Mouse (Mus musculus): ENCODE measurements at regions not wholly inside any gene's neighbourhood (a gene's known extent, or its start where the extent isn't known, plus 50 kb on each side); places are given as distances from the start of the nearest gene placed in this dataset.

DNA sequence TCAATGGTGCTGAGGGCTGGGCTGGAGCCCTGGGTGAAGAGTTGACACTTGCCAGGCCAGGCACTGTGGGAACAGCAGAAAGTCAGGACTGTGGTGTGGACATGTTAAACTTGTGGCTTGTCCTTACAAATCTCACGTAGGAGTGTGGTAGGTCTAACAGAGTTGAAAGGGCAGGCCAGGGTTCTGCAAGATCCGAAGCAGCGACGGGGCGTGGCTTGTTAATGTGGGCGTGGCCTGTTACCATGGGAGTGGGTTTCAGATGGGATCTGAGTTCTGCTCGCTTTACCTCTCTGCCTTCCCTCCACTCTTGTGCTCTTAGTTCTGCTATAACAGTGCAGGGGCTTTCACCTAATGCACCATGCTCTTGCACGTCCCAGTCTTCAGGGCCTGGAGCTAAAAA is 94.2 kb upstream of the Mvb12b start:
- DNase-seq = no peak

DNA sequence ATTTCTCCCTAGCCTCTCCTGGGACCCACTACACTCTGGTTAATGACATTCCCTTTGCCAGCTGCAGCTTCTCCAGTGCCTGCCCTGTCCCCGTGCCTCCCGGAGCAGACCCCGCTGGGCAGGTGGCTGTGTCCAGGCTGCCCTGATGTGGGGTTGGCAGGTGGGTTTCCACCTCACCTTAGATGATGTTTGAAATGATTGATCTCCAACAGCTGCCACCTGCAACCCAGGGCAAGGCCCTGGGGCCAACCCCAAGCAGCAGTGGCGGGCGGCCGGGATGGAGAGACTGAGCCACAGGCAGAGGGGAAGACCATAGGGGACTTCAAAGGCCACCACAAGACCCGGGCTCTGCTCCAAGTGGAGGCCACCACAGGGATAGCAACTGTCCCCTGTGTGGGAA is 93.6 kb upstream of the Mvb12b start:
- DNase-seq = no peak

DNA sequence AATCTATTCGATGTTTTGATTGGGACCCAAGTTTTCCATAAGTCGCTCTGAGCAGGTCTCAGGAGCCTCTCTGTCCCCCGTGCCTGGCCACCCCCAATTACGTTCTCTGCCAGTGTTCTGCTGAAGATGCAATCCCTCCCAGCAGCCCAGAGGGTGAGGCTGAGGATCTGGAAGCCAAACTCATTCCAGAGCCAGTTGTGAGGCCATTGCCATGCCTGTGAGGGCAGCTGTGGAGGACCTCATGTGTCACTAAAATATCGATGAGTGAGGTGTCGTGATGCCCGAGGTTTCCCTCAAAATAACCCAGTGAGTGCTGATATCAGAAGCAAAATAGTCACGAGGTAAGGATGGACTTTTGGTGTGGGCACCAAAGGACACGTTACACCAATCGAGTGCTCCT is 93.1 kb upstream of the Mvb12b start:
- DNase-seq = no peak

DNA sequence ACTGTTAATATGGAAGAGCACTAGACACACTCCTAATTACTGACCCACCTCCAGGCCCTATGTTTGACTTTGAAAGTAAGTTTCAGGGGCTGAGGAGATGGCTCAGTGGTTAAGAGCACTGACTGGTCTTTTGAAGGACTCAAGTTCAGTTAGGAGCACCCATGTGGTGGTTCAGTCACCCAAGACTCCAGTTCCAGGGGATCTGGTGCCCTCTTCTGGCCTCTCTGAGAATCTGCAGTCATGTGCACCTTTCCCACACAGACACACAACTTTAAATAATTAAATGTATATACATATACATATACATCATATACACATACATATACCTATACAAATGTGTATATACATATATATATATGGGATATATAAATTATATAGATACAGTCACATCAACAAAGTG is 91.5 kb upstream of the Mvb12b start:
- DNase-seq = no peak

DNA sequence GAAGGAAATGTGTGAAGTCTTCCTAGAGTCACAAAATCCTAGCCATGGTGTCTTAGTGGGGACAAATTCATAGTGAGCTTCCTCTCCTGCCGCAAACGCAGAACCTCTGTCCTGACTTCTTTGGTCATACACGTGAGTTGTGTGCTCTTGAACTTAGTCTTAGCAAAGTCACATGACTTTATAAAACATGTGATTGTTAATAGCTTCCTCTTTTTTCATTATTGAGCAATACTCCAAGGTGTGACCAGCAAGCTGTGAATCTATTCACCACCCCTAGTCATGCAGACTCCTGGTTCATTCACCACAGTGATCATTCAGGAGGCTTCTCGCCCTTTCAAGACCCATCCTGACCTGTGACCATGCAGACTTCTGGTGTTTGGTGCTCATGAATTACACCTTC is 90.8 kb upstream of the Mvb12b start:
- DNase-seq = no peak

DNA sequence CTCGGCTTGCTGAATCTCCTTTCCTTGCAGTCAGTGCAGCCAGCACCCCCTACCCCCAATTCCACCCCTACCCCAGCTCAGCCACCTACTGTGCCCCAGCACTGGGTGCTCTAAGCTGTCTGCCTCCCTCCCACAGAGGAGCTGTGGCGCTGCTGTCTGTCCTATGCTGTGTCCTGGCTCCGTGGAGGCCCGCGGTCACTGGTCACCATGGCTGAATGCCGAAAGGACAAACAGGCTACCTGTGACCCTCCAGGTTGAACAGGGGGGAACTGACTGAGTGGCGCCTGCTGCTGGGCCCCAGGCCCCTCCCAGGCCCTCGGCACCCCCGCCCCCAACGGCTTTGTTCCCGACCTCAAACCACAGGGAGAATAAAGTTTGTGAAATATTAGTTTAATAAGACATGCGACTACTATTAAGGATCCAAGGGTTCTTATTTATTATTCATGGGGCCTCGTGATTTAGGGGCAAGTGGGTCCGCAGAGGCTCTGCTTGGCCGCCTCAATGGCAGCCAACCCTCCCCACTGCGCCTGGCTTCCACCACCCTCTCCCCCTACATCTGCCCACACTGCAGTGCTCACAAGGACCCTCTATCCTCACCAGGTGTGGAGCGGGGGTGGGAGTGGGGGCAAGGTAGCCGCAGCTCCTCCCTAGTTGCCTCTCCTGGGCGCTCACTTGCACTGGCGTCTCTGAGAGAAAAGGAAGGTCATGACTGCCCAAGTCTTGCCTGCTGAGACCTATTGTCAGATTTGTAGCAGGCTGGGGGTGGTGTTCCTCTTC is 90.0 kb upstream of the Mvb12b start:
- DNase-seq = no peak

DNA sequence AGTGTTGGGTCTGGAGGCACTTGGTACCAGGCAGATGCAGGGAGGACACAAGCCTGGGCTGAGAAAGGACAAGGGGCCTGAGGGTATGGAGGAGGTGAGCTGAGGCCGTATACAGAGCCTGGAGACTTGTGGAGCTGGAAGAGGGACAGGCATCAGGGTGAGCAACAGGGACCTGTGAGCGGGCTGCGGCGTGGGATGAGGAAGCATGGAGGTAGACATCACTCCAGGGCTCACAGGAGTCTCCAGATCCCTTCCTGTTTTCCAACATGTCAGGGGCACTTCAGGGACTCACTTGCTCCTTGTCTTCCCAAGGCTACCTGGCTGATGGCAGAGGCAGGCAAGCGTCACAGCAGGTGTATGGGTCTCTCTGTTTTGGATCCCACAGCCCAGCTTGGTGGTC is 89.4 kb upstream of the Mvb12b start:
- DNase-seq = no peak

DNA sequence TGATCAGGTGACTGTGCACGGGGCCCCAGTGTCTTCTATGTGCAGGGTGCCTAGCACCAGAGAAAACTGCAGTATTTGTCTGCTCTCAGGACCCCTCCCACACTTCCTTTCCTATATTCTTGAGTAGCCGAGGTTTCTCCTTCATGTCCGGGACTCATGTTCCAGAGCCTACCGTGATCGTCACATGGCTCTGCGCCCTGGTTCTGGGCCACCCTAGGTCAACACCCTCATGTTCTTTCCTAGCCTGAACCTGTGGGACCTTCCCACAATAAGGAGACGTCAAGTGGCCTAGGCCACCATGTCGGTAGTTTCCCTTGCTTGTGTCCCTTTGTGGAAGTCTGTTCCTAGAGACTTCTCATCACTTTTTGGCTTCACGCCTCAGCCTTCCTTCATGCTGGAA is 88.4 kb upstream of the Mvb12b start:
- DNase-seq = no peak

DNA sequence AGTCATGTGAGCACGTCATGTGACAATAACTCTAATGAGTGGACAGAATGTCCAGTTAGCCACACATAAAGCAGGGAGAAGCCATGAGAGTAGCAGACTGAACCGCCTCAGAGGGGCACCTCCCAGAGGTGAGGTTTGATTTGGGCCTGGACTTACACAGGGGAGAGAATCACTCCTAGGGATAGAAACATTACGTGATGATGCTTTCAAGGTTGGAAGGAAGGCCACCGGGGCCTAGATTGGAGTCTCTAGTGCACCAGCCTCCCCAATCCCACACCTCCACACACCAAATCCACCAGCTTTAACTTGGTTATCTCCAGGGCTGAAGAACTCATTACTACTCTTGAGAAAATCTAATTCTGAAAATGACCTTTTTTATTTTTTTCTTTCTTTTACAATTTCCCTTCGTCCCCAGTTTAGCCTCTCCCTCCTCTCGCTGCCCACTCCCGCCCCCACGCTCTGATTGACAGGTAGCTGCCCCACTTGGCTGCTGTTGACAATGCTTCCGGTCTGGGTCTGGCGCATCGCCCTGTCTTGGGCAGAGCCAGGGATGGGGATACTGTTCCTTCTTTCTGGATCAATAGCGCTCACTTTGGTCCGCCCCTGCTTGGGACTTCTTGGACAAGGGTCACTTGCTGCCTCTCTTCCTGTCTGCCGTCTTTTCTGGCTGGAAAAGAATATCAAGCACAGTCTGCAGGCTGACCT is 87.8 kb upstream of the Mvb12b start:
- peak; percentile 62 for DNase-seq

DNA sequence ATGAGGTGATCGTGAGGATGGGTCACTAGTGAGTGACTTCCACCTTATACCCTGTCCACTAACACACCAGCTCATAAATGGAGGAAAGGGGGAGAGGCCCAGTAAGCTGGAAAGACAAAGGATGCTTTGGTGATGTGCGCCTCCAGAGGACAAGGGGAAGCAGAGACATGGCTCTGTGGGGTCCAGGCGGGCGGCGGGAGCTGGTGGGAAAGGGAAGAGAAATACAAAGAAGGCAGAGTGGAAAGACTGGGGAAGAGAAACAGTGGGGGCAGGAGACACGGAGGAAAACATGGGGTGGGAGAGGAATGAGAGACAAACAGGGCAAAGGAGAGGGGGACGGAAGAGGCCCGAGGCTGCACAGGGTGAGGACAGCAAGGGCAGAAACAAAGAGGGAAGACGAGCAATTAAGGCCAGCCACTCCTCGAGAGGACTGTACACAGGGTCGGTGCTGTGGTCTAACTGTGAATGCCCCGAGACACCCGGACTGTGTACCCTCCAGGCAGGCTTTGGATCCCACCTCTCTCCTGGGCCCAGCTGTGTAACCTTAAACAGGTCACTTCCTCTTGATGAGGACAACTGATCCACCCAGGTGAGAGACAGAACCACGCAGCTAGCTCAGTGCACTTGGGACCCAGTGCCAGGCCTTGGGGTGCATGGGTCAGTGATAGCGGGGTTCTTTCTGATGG is 87.1 kb upstream of the Mvb12b start:
- no peak for DNase-seq

DNA sequence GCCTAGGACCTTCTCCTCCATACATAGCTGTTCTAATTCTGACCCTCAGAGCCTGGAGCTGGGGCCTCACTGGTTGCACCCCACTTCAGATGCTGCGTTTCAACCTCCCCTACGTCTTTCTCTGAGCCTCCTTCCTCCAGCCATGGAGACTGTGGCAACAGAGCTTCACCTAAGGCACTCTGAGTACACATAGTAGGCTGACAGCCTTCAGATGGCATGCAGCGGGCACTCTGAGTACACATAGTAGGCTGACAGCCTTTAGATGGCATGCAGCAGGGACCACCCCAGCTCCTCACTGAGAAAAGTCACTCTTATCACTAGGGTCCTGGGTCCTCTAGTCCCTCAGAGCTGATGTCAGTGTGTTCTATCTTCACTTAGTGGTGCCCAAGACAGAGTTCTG is 86.3 kb upstream of the Mvb12b start:
- no peak for DNase-seq

DNA sequence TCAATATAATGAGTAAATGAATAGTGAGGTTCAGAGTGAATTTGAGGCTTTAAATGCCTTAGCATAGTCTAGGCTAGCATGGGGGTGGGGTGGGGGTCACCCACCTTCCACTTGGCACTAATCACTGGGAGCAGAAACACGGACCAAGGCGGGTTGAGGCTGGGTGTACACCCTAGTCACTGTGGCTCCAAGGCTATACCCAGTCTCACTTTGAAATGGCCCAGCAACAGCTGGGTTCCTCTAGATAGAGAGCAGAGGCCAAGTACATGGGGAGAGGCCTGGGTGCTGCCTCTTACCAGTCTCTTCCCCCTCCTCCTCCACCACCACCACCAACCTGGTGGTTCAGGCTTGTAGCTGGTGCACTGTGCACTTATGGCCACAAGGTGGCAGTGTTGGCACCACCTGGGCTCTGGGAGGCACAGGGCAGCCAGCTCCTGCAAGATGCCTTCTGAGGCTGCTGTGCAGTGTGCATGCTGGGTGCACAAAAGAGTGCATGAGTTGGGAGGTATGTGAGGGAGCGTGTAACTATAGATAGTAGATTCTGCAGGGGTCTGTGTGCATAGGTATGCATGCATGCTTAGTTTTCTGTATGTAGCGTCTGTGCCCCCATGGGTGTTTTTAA is 85.6 kb upstream of the Mvb12b start:
- DNase-seq = peak; percentile 88

DNA sequence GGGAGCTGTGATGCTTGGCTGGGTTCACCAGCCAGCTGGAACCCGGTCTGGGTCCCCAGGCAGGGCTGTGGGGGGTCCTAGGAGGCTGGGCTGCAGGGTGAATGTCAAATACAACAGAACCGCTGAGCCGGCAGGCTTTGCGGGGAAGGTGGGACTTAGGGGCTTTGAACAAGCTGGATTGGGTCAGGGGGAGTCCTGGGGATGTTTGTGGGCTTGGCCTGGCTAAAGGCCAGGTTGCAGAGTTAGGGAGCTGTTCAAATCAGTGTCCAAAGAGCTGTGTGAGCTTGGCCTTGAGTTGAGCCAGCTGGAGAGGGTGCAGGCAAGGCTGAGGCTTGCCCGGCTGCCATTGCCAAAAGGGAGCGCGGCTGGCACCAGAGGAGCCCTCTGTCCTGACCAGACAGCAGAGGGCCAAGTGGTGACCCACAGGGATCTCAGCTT is 79.3 kb upstream of the Mvb12b start:
- peak; percentile 81 for DNase-seq

DNA sequence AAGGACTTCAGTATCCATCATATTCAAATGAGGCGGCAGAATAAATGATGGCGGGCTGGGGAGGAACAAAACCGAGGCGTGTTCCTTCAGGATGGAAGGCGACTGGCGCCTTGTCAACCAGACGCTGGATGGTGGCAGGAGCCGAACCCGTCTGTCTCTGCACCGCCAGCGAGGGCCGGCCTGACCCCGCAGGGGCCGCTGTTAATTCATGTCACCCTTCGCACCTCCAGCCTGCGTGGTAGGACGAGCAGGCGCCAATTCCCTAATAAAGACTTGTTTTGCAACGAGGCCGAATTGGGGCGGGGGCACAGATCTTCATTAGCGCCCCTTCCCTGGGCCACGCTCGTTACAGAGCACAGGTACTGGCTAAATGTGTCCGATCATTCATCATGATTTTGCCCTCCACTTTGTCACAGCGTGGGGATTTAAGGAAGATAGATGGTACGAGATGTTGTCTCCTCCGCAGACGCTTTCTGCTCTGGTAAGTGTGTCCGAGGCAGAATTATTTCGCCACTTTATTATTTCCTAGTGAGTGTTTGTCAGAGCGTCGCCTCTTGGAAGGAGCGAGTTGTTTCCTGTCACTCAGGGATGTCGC is 78.7 kb upstream of the Mvb12b start:
- DNase-seq = no peak

DNA sequence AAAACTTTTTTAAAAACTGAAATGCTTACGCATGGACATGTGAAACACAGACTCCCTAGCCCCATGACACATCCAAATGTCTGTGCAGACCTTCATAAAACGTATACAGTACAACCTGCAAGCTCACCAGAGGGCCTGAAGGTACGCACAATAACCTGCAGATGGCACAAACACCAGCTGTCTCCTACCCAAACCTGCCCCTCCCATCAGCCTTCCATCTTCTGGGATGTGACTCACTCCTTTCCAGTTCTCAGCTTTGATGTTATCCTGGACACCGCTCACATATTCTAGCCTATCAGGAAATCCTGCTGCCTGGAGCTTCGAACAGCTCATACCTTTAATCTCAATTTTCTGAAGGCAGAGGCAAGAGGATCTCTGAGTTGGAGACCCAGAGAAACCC is 76.3 kb upstream of the Mvb12b start:
- no peak for DNase-seq

DNA sequence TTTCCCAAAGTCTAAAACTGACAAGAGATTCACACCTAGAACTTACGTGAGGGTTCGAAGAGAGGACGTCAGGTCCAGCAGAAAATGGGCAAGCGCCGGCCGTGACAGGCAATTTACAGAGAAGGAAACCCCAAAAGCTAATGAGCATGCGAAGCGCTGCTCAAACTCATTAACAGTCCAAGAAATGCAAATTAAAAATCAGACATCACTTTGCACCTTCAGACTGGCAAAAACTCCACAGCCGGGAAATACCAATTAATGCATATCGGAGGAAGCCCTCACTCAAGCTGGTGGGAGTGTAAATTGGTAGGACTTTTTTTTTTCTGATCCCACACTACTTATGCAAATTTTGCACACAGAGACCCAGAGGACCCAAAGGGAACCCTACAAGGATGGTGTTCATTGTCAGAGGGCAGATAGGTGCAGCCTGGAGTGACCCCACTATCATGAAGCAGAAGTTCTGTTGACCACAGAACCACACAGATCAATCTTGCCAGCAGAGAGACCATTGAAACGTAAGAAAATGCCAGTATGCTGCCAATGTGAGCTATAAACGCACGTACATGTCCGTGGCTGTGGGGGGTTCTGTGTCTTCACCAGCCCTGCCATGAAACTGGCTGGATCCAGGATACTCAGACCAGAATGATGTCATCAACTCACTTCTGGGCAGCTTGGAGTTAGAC is 74.8 kb upstream of the Mvb12b start:
- DNase-seq = no peak

DNA sequence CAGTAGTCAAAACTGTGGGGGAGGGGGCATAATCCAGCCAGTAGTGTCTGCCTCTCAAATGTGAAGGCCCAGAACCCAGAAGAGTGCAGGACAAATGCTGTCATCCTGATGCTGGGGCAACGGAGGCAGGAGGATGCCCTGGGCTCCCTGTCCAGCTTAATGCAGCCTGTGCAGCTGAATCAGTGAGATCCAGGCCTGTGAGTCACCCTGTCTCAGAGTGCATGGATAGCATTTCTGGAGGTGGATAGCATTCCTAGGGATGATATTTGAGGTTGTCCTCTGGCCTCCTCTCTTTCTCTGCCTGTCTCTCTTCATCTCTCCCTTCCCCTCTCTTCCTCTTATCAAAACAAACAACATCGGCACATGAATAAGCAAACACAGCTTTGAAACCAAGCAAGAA is 73.8 kb upstream of the Mvb12b start:
- no peak for DNase-seq

DNA sequence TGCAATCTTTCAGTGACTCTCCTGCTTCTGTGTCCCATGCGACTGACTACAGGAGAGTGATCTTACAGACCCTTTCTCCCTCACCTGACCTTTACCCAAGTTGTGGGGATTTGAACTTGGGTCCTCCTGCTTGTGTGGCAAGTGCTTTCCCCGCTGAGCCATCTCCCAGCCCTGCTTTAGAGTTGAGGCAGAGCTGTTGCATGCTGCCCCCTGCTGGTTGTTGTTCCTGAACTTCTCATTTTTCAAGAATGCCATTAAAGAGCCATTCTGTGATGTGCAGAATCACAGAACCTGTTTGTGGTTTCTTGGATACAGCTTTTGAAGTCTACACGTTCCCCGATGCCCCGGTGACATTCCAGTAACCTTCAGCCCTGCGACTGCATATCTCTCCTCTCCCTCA is 70.0 kb upstream of the Mvb12b start:
- DNase-seq = peak; percentile 63

DNA sequence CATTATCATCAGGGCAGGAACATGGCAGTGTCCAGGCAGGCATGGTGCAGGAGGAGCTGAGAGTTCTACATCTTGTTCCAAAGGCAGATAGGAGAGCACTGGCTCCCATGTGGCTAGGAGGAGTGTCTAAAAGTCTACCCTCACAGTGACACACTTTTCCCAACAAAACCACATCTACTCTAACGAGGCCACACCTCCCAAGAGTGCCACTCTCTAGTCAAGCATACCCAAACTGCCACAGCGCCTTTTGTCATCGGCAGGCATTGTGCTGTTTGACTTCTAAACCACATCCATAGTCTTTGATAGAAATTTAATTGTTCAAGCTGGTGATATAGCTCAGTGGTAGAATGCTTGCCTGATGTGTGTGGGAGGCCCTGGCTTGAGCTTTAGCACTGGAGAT is 56.6 kb upstream of the Mvb12b start:
- DNase-seq = no peak

DNA sequence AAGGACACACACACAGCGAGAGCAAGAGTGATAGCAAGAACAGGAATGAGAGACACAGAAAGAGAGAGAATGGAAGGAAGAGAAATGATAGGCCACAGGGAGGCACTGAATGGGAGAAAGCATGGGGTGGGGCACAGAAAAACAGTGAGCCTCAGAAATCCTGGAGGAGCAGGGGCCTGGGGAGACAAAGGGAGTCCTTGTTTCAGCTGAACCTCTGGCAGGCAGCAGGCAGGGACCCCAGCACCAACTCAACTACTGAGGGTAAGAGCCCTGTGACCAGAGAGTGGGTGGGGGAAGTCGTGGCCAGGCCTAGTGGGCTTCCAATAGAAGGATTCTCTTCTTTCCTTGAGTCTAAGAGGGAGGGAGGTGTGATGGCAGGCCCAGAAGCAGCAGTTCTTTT is 54.3 kb upstream of the Mvb12b start:
- no peak for DNase-seq

DNA sequence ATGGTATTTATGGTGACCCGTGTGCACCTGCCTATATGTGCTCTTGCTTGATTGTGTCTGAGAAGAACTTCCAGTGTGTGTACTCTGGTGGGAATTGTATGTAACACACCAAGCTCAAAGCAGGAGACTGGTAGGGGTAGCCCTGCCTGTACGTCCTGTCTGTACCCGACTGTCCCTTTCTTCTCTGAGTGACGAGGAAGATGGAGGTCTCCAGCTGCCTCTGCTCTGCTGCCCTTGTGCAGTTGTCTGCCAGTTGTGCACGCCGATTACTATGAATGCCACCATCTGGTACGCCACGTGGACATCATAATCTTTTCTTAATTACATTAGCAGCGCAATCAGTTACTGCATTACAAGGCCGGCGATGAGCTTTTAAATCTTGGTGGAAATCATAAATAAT is 53.6 kb upstream of the Mvb12b start:
- no peak for DNase-seq

DNA sequence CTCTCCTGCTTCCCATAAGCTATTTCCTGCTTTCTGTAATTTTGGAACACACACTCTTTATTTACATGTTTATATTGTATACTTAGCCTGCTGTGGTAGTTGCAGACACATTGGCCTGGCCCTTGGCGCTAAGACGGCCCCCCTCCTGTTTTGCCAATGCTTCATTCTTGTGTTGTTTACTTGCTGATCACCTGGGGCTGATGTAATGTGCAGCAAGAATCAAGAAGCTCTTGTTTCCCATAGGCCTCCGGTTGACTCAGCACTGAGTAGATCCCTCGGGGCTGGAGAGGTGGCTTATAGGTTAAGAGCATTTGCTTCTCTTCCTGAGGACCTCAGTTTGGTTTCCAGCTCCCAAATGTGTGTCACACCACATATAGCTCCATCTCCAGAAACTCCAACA is 52.1 kb upstream of the Mvb12b start:
- no peak for DNase-seq
